Mouse (Mus musculus) stomach, postnatal 0 days (tissue): ENCODE results near the gene Dio1. TPM values are rescaled to one million over a fixed set of nuclear protein-coding genes. Genes with fewer than 3 reads are reported as not detected.

Source experiments
- ATAC-seq: fragments of 200-750 bp; cut with Nextera tagmentation; 2 replicates; pipeline ENCODE4 v1.8.0; 2017; ENCODE audit not compliant: low FRiP score, low TSS enrichment
- DNase-seq: peaks from one replicate; pipeline ENCODE4 v3.0.0-alpha.2; 2016; ENCODE audit warnings: low spot score
- H3K27ac ChIP-seq: fragments of 300-500 bp; sonication (generic); replicated peaks from 2 replicates; pipeline ENCODE4 v1.5.1; 2014; ENCODE audit warnings: mild to moderate bottlenecking, control low read depth
- H3K27me3 ChIP-seq: fragments of 300-500 bp; sonication (generic); 2 replicates; pipeline ENCODE4 v1.6.1; 2014; ENCODE audit warnings: low read length; ENCODE audit not compliant: control insufficient read depth, insufficient read depth
- H3K36me3 ChIP-seq: fragments of 300-500 bp; sonication (generic); 2 replicates; pipeline ENCODE4 v1.6.1; 2014; ENCODE audit warnings: low read length, mixed read lengths; ENCODE audit not compliant: control insufficient read depth, insufficient read depth
- H3K4me1 ChIP-seq: fragments of 300-500 bp; sonication (generic); replicated peaks from 2 replicates; pipeline ENCODE4 v1.6.1; 2014; ENCODE audit warnings: antibody characterized with exemption; ENCODE audit not compliant: control insufficient read depth, insufficient read depth
- H3K4me2 ChIP-seq: fragments of 300-500 bp; sonication (generic); replicated peaks from 2 replicates; pipeline ENCODE4 v1.6.1; 2014; ENCODE audit warnings: low read depth, mild to moderate bottlenecking, control low read depth, moderate library complexity
- H3K4me3 ChIP-seq: fragments of 300-500 bp; sonication (generic); 2 replicates; pipeline ENCODE4 v1.5.1; 2014; ENCODE audit warnings: low read depth, low read length, control low read depth
- H3K9ac ChIP-seq: fragments of 300-500 bp; sonication (generic); 2 replicates; pipeline ENCODE4 v1.6.1; 2014; ENCODE audit warnings: mild to moderate bottlenecking, low read length, control low read depth, mixed read lengths
- H3K9me3 ChIP-seq: fragments of 300-500 bp; sonication (generic); 2 replicates; pipeline ENCODE4 v1.6.1; 2016; ENCODE audit warnings: low read length; ENCODE audit not compliant: control insufficient read depth
- CTCF ChIP-seq: IDR thresholded peaks from 2 replicates; pipeline ENCODE4 v1.5.1; 2016; ENCODE audit warnings: antibody characterized with exemption, low read depth, mild to moderate bottlenecking, moderate library complexity
- EP300 ChIP-seq: optimal IDR thresholded peaks from 2 replicates; pipeline ENCODE3; 2016; ENCODE audit warnings: antibody characterized with exemption
- WGBS: fragments of 180-500 bp; shearing (Covaris S2); extraction: QIAGEN DNeasy Blood & Tissue Kit; methylation state at CpG from one replicate; pipeline ENCODE4 v1.1.7; 2014; 5-methylcytosine and 5-hydroxymethylcytosine counted together
- polyA plus RNA-seq: library from polyadenylated mRNA; unstranded; fragments of >200 nt; fragmentation: Nextera tagmentation; extraction: Ambion mirVana; gene quantifications from 2 replicates; pipeline ENCODE4 v1.2.1, GENCODE M21; 2015

Dio1 gene
- polyA plus RNA-seq: 0.87 and 0.93 TPM in 2 replicates

DNA sequence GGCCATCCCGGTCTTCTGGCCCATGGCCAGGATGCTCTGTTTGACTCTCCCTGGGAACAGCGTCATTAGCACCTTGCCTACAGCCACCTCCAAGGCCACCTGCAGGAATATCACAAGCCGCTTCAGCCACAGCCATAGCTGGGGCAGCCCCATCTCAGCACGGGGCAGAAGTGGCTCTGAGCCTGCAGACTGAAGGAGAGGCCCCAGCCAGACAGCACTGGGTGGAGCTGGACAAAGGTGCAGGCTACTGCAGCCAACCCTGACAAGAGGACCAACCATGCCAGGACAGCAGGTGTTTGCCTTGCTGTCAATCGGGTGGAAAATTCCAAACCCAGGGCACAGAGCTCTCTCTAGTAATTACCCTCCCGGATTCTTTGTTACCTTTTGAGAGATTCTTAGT is at the start of gene Dio1:
Gene Dio1 (minus strand): TSS at position 204 of the 400 bp plus-strand sequence.
- H3K9ac ChIP-seq: no peak within 1 kb of the TSS
- H3K36me3 ChIP-seq: no peaks in the 10 kb centered on the region
- no peaks in the 10 kb centered on the region for H3K9me3 ChIP-seq
- WGBS: 21% methylated on average over 6 of the region's 6 CpGs
- no peak within 1 kb of the TSS for H3K4me3 ChIP-seq
- H3K27me3 ChIP-seq: no peaks in the 10 kb centered on the region
- ATAC-seq: peak; percentile 25; the same call in 1 of the 2 replicates
- TF ChIP-seq CTCF (no peak), EP300 (no peak)
- no peaks in the 10 kb centered on the region for H3K4me1 ChIP-seq
- H3K4me2 ChIP-seq: no peak within 1 kb of the TSS
- peak; percentile 31 for DNase-seq
- H3K27ac ChIP-seq: no peak within 1 kb of the TSS

DNA sequence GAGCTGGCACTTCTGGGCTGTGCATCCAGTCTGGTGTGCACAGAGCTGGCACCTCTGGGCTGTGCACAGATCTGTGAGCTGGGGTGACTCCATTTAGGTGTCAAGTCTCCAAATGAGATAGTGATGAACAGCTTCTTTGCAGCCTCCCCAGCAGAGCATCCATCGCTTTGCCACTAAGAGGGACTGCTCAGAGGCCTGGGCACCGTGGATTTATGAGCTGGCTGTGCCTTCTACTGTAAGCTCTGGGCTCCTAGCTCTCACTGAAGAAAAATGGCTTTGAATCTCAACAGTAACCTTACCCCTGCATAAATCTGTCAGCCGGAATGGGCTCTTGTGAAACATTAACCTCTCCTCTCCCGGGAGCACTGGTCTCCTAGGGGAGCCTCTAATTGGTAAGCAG is 47.6 kb upstream of the Dio1 start:
- DNase-seq (no peak), ATAC-seq (no peak)
- Histone ChIP-seq H3K9me3 (no peaks in the 10 kb centered on the region), H3K9ac (no peak overlapping the region), H3K4me3 (no peak overlapping the region), H3K27me3 (no peaks in the 10 kb centered on the region), H3K36me3 (peaks cover 6% of the 10 kb centered on the region; the same call in 1 of the 2 replicates), H3K4me2 (no peak overlapping the region), H3K27ac (no peak overlapping the region), H3K4me1 (no peaks in the 10 kb centered on the region)
- TF ChIP-seq CTCF (no peak), EP300 (no peak)
- WGBS: 20% methylated on average over 4 of the region's 4 CpGs

DNA sequence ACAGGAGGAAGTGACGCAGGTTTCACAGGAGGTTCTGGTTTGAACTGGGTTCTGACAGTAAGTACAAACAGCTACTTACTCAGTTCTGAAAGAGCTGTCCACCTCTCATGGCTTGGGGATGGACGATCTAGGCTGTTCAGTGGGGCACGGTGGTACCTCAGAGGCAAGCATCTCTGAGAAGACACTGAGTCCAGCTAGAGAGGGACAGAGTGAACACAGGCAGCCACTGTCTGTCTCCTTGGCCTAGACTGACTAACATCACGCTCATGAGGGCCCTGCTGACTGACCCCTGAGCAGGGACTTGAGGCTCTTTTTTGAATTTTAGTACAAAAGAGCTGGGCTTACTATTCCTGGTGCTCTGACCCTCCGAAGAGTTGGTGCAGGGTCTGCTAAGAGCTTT is 47.2 kb upstream of the Dio1 start:
- Histone ChIP-seq H3K9ac (peak overlapping the region; percentile 8; the same call in 1 of the 2 replicates), H3K4me1 (no peaks in the 10 kb centered on the region), H3K27ac (no peak overlapping the region), H3K36me3 (peaks cover 6% of the 10 kb centered on the region; the same call in 1 of the 2 replicates), H3K4me2 (no peak overlapping the region), H3K4me3 (no peak overlapping the region), H3K27me3 (no peaks in the 10 kb centered on the region), H3K9me3 (no peaks in the 10 kb centered on the region)
- ATAC-seq: no peak
- DNase-seq: no peak
- TF ChIP-seq CTCF (no peak), EP300 (no peak)
- WGBS: 63% methylated on average over 5 of the region's 5 CpGs

DNA sequence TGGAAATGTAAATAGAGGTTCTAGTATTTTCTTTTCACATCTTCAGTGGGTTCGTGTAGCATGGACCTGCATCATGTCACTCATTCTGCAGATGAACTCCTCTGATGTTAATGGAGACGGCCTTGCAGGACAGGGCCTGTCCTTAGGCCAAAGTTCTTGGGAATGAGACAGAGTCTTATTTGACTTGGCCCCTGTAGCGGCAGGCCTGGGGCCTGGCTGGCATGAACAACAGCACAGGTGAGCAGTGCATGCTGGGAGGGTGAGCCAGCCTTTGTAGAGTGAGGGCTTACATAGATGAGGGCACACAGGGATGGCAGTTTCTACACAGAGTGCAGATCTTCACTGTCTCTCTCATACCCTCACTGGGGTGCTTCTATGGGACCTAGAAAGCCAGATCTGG is 46.6 kb upstream of the Dio1 start:
- TF ChIP-seq EP300 (no peak), CTCF (no peak)
- H3K4me2 ChIP-seq: no peak overlapping the region
- DNase-seq (no peak), ATAC-seq (no peak)
- H3K4me1 ChIP-seq: no peaks in the 10 kb centered on the region
- peaks cover 6% of the 10 kb centered on the region; the same call in 1 of the 2 replicates for H3K36me3 ChIP-seq
- WGBS: 80% methylated on average over 3 of the region's 3 CpGs
- H3K27me3 ChIP-seq: no peaks in the 10 kb centered on the region
- no peak overlapping the region for H3K4me3 ChIP-seq
- H3K9ac ChIP-seq: peak overlapping the region; percentile 8; the same call in 1 of the 2 replicates
- no peaks in the 10 kb centered on the region for H3K9me3 ChIP-seq
- no peak overlapping the region for H3K27ac ChIP-seq

DNA sequence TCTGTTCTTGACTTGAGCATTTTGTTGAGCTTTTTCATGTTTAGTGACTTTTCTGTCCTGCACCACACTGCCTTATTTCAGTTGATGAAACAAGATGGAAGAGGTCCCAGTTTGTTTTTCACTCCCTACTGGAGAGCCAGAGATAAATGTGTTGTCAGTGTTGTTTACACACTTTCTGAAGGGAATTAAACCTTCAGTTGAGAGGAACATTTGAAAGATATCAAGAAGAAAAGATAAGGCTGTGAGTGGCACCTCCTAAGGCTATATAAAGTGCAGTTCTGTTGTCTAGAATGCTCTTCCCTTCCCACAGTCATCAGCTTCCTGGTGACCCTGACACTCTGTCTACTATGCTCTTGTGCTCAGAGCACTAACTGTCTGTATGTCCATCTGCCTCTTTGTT is 44.4 kb upstream of the Dio1 start:
- Histone ChIP-seq H3K27me3 (no peaks in the 10 kb centered on the region), H3K9me3 (no peaks in the 10 kb centered on the region), H3K9ac (no peak overlapping the region), H3K4me1 (no peaks in the 10 kb centered on the region), H3K36me3 (0 out of 2 replicates have a peak, but pooled peaks cover 3% of the 10 kb centered on the region), H3K27ac (no peak overlapping the region), H3K4me3 (no peak overlapping the region), H3K4me2 (no peak overlapping the region)
- no peak for TF ChIP-seq CTCF
- TF ChIP-seq EP300: no peak
- ATAC-seq (no peak), DNase-seq (no peak)

DNA sequence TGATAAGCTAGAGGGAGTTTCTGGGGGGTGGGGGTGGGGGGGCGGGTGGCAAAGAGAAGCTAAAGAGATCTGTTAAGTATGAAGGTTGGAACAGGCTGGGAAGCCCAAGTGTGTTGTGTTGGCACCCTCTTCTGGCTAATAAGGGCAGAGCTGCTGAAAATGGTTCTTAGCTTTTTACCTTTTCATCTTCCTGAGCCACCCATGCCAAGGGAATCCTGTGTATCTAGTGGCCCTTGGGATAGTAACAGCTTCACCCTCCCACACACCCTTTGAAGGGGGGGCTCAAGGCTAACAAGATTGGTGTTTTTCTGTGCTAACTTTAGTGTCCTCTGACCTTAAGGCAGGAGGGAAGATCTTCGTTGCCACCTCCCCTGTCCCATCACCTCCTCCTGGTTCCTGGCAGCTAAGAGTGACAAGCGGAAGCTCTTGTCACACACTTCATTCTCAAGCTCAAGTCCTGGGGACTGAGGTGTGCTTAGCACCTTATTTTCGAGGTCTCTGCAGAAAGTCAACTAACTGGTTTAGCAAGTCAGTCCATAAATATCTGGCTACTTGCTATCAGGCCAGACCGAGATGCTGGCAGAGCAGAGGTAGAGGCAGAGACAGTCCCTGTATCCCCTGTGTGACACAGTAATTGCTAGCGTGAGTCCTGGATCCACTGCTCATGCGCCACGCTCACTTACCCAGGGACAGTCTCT is 42.5 kb upstream of the Dio1 start:
- H3K27me3 ChIP-seq: no peaks in the 10 kb centered on the region
- no peaks in the 10 kb centered on the region for H3K4me1 ChIP-seq
- no peak overlapping the region for H3K9ac ChIP-seq
- 58% methylated on average over 8 of the region's 8 CpGs for WGBS
- H3K36me3 ChIP-seq: 0 out of 2 replicates have a peak, but pooled peaks cover 3% of the 10 kb centered on the region
- no peak overlapping the region for H3K27ac ChIP-seq
- no peak overlapping the region for H3K4me2 ChIP-seq
- DNase-seq (peak; percentile 36), ATAC-seq (peak; percentile 51)
- TF ChIP-seq EP300 (no peak), CTCF (peak; percentile 79)
- H3K9me3 ChIP-seq: no peaks in the 10 kb centered on the region
- no peak overlapping the region for H3K4me3 ChIP-seq
